Mouse (Mus musculus) limb, embryonic 12.5 days (tissue): ENCODE measurements at regions not wholly inside any gene's neighbourhood (a gene's known extent, or its start where the extent isn't known, plus 50 kb on each side); places are given as distances from the start of the nearest gene placed in this dataset.

Experiments used
- ATAC-seq: fragments of 200-750 bp; cut with Nextera tagmentation; 2 replicates; pipeline ENCODE4 v1.8.0; 2017; ENCODE audit warnings: low read depth, moderate TSS enrichment; ENCODE audit not compliant: insufficient number of reproducible peaks, insufficient read depth, low FRiP score, low TSS enrichment
- H3K27ac ChIP-seq: fragments of 300-500 bp; sonication (generic); 2 replicates; pipeline ENCODE4 v1.5.1; 2016; ENCODE audit warnings: mild to moderate bottlenecking, moderate library complexity
- H3K27me3 ChIP-seq: fragments of 300-500 bp; sonication (generic); 2 replicates; pipeline ENCODE4 v1.6.1; 2016; ENCODE audit warnings: mild to moderate bottlenecking, moderate library complexity
- H3K36me3 ChIP-seq: fragments of 300-500 bp; sonication (generic); 2 replicates; pipeline ENCODE4 v1.6.1; 2016; ENCODE audit warnings: mild to moderate bottlenecking, moderate library complexity
- H3K4me1 ChIP-seq: fragments of 300-500 bp; sonication (generic); replicated peaks from 2 replicates; pipeline ENCODE4 v1.6.1; 2016
- H3K4me2 ChIP-seq: fragments of 300-500 bp; sonication (generic); 2 replicates; pipeline ENCODE4 v1.6.1; 2016; ENCODE audit warnings: mild to moderate bottlenecking, moderate library complexity
- H3K4me3 ChIP-seq: fragments of 300-500 bp; sonication (generic); replicated peaks from 2 replicates; pipeline ENCODE4 v1.5.1; 2016; ENCODE audit warnings: mild to moderate bottlenecking
- H3K9ac ChIP-seq: fragments of 300-500 bp; sonication (generic); replicated peaks from 2 replicates; pipeline ENCODE4 v1.6.1; 2016; ENCODE audit warnings: mild to moderate bottlenecking, moderate library complexity
- H3K9me3 ChIP-seq: fragments of 300-500 bp; sonication (generic); 2 replicates; pipeline ENCODE4 v1.6.1; 2016; ENCODE audit warnings: mild to moderate bottlenecking, moderate library complexity
- WGBS: fragments of 180-500 bp; shearing (Covaris S2); methylation state at CpG from one replicate; pipeline ENCODE4 v1.1.7; 2016; 5-methylcytosine and 5-hydroxymethylcytosine counted together

- Histone ChIP-seq H3K27me3 (0 out of 2 replicates have a peak, but pooled peaks cover 11% of the 10 kb centered on the region), H3K9me3 (no peaks in the 10 kb centered on the region), H3K36me3 (no peaks in the 10 kb centered on the region), H3K4me1 (peaks cover 22% of the 10 kb centered on the region), H3K27ac (no peak overlapping the region), H3K9ac (no peak overlapping the region), H3K4me2 (no peak overlapping the region), H3K4me3 (no peak overlapping the region)
- no peak for ATAC-seq
- WGBS = 73% methylated on average over 5 of the region's 5 CpGs
These were observed 112.1 kb upstream of the Ccnd2 start for GRCm38 (mm10) chr6:127263903-127264680.

DNA sequence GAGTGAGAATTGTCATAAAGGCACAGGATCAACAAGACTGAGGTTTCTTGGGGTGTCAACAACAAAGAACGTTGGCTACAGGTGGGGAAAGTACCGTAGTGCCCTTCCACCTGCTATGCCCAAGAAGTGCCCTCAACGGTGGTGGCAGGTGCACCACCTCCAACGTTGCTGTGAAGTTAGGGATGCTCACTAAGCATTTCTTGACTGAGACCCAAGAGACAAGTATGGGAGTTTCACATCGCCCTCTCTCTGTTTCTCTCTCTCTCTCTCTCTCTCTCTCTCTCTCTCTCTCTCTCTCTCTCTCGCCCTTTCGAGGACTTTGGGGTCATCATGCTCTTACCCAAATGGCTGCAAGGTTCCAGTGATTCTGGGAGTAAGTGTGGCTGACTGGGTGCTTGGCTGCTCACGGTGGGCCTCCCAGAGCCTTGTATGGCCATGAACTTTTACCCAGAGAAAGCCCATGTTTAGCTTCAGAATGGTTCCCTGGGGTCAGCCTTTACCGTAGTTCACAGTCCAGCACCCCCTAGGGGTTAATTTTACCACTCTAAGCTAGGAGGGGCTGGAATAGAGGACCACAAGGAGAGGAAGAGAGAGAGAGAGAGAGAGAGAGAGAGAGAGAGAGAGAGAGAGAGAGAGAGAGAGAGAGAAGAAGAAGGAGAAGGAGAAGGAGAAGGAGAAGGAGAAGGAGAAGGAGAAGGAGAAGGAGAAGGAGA, 113.2 kb upstream of the Ccnd2 start:
- no peaks in the 10 kb centered on the region for H3K36me3 ChIP-seq
- no peak overlapping the region for H3K27ac ChIP-seq
- H3K4me1 ChIP-seq = peaks cover 28% of the 10 kb centered on the region
- H3K4me3 ChIP-seq = no peak overlapping the region
- no peak overlapping the region for H3K9ac ChIP-seq
- H3K4me2 ChIP-seq = 0 out of 2 replicates have a peak overlapping the region, but pooled peaks have one; percentile 60
- H3K9me3 ChIP-seq = no peaks in the 10 kb centered on the region
- 0 out of 2 replicates have a peak, but pooled peaks cover 11% of the 10 kb centered on the region for H3K27me3 ChIP-seq
- no peak for ATAC-seq
- 78% methylated on average over 9 of the region's 9 CpGs for WGBS

- Histone ChIP-seq H3K4me2 (peak overlapping the region; percentile 60), H3K36me3 (no peaks in the 10 kb centered on the region), H3K9ac (peak overlapping the region; percentile 45), H3K27me3 (0 out of 2 replicates have a peak, but pooled peaks cover 11% of the 10 kb centered on the region), H3K9me3 (no peaks in the 10 kb centered on the region), H3K4me3 (peak overlapping the region; percentile 27), H3K4me1 (peaks cover 34% of the 10 kb centered on the region), H3K27ac (peak overlapping the region; percentile 59)
- 6% methylated on average over 20 of the region's 21 CpGs for WGBS
- no peak for ATAC-seq
These were observed 114.2 kb upstream of the Ccnd2 start for GRCm38 (mm10) chr6:127265901-127266812.

- H3K4me3 ChIP-seq = no peak overlapping the region
These were observed 114.8 kb upstream of the Ccnd2 start for GRCm38 (mm10) chr6:127266813-127267165.

DNA sequence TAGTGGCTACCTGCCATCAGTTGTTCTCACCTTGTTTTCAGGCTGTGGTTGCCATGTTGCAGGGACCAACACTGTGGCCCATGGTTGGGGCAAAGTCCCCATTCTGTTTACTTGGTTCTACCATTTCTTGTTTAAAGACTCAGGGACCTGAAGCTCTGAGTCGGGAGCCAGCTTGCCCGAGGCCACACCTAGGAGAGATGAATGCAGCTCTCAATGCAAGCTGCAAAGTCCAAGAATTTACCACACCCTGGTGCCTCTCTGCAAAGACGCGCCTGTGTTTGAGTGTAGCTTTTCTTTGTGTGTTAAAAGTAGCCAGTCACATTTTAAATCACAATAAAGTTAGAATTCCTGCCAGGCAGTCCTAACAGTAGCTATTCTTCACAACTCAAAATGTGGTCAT, 117.0 kb upstream of the Ccnd2 start:
- Histone ChIP-seq H3K27ac (0 out of 2 replicates have a peak overlapping the region, but pooled peaks have one; percentile 37), H3K4me2 (no peak overlapping the region), H3K9ac (no peak overlapping the region), H3K27me3 (0 out of 2 replicates have a peak, but pooled peaks cover 11% of the 10 kb centered on the region), H3K4me3 (no peak overlapping the region), H3K4me1 (peaks cover 34% of the 10 kb centered on the region), H3K9me3 (peaks cover 6% of the 10 kb centered on the region; the same call in 1 of the 2 replicates), H3K36me3 (no peaks in the 10 kb centered on the region)
- 79% methylated on average over 4 of the region's 4 CpGs for WGBS
- ATAC-seq = no peak

More at GRCm38 (mm10) chr6:127266813-127267165, 114.8 kb upstream of the Ccnd2 start:
- Histone ChIP-seq H3K4me1 (peaks cover 34% of the 10 kb centered on the region), H3K27ac (peak overlapping the region; percentile 59; the same call in 1 of the 2 replicates), H3K4me2 (peak overlapping the region; percentile 60), H3K9ac (no peak overlapping the region), H3K9me3 (peaks cover 4% of the 10 kb centered on the region; the same call in 1 of the 2 replicates), H3K36me3 (no peaks in the 10 kb centered on the region), H3K27me3 (0 out of 2 replicates have a peak, but pooled peaks cover 11% of the 10 kb centered on the region)
- 36% methylated on average over 10 of the region's 10 CpGs for WGBS
- ATAC-seq = no peak

DNA sequence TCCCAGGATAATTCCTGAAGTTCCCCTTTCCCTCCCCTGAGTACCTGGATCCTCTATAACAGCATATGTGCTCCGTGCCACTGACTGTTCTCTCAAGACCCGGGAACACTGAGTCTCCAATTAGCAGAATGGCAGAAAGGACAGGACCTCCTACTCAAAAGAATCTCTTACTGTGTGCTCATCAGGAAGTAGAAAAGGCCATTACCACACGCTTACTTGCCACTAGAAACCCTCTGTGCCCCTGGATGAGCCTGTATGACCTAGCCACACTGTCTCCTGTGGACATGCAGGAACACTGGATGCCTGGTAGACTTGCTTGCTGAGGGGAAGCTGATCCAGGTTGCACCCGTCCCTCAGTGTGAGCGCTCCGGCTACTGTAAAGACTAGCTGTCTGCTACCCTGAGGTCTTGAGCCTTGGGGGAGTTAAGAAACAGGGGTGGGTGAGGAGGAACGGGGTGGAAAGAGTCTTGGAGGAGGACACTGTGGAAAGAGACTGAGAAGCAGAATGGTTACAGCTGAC, 117.6 kb upstream of the Ccnd2 start:
- no peak for ATAC-seq
- Histone ChIP-seq H3K4me1 (peaks cover 31% of the 10 kb centered on the region), H3K9ac (no peak overlapping the region), H3K27ac (no peak overlapping the region), H3K36me3 (no peaks in the 10 kb centered on the region), H3K4me2 (no peak overlapping the region), H3K27me3 (0 out of 2 replicates have a peak, but pooled peaks cover 11% of the 10 kb centered on the region), H3K4me3 (no peak overlapping the region), H3K9me3 (peaks cover 6% of the 10 kb centered on the region; the same call in 1 of the 2 replicates)
- 67% methylated on average over 7 of the region's 7 CpGs for WGBS

DNA sequence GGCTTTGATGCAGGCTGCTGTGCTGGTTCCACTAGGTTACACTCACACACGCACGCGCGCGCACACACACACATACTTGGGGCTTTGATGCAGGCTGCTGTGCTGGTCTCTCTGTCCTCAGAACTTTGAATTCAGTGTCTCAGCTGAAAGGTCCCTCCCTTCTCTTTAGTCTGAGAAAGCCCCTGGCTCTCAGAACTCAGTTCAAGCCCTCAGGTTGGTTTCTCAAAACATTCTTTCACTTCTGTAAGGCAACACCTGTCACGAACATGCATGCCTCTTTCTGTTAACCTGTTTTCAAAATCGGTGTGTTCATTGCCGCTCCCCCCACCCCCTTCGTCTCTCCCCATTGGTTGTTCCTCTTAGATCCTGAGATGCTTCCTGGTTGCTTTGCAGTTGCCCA, 118.8 kb upstream of the Ccnd2 start:
- WGBS = 87% methylated on average over 9 of the region's 9 CpGs
- no peak for ATAC-seq
- no peaks in the 10 kb centered on the region for H3K36me3 ChIP-seq
- no peak overlapping the region for H3K4me3 ChIP-seq
- H3K4me1 ChIP-seq = peaks cover 23% of the 10 kb centered on the region
- no peak overlapping the region for H3K4me2 ChIP-seq
- no peak overlapping the region for H3K27ac ChIP-seq
- H3K9ac ChIP-seq = no peak overlapping the region
- 0 out of 2 replicates have a peak, but pooled peaks cover 11% of the 10 kb centered on the region for H3K27me3 ChIP-seq
- H3K9me3 ChIP-seq = peaks cover 6% of the 10 kb centered on the region; the same call in 1 of the 2 replicates

DNA sequence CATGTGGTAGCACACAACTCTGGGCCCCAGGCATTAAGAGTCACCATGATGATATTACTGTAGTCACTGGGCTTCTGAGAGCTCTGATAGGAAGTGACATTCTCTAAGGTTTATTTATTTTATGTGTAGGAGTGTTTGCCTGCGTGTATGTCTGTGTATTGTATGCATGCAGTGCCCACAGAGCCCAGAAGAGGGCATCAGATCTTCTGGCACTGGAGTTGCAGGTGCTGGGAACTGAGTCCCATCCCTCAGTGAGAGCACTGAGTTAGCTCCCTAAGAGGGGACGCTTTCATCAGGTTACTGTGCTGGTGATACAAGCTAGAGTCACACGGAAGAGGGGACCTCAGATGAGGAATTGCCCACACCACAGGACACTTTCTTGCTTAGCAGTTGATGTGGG, 119.4 kb upstream of the Ccnd2 start:
- Histone ChIP-seq H3K36me3 (no peaks in the 10 kb centered on the region), H3K4me2 (no peak overlapping the region), H3K27ac (no peak overlapping the region), H3K4me3 (no peak overlapping the region), H3K9me3 (peaks cover 6% of the 10 kb centered on the region; the same call in 1 of the 2 replicates), H3K9ac (no peak overlapping the region), H3K27me3 (0 out of 2 replicates have a peak, but pooled peaks cover 11% of the 10 kb centered on the region), H3K4me1 (peaks cover 17% of the 10 kb centered on the region)
- 98% methylated on average over 3 of the region's 3 CpGs for whole genome bisulfite sequencing
- ATAC-seq = no peak

GRCm38 (mm10) chr6:127272630-127273029, 120.6 kb upstream of the Ccnd2 start:
- Histone ChIP-seq H3K9me3 (peaks cover 6% of the 10 kb centered on the region; the same call in 1 of the 2 replicates), H3K9ac (no peak overlapping the region), H3K4me3 (no peak overlapping the region), H3K4me1 (peaks cover 13% of the 10 kb centered on the region), H3K27me3 (0 out of 2 replicates have a peak, but pooled peaks cover 6% of the 10 kb centered on the region), H3K4me2 (no peak overlapping the region), H3K27ac (no peak overlapping the region), H3K36me3 (no peaks in the 10 kb centered on the region)
- ATAC-seq = no peak
- WGBS = 65% methylated on average over 7 of the region's 7 CpGs

DNA sequence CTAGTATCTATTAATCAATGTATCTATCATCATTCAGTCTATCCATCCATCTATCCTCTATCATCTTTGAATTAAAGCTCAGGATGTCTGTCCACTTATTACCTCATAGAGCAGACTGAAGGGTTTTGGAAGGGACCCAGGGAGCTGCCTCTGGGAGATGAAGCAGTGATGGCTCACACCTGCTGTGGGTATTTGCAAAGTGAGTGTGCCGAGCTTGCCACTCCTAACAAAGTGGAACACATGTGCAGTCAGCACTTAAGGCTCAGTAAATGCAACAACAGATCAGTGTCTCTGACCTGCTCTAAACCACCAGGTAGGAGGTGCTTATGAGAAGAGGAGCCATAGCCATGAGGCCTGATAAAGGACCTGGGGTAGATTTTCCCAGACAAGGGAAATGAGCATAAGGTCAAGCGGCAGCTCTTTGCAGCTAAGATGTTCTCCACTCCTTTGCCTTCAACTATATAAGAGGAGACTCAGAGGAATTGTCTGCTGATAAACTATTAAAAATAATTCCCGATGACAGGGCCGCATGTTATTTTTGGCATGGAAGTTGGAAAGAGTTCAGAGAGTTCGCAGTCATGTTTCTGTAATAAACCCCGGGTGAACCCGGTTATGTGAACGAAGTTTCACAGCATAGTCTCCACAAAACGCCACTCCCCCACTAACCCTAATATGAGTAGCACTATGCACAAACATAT, 122.9 kb upstream of the Ccnd2 start:
- H3K36me3 ChIP-seq = no peaks in the 10 kb centered on the region
- no peak overlapping the region for H3K27ac ChIP-seq
- WGBS = 93% methylated on average over 9 of the region's 9 CpGs

More for the DNA sequence above, 122.9 kb upstream of the Ccnd2 start:
- Histone ChIP-seq H3K4me2 (no peak overlapping the region), H3K4me3 (no peak overlapping the region), H3K4me1 (peaks cover 8% of the 10 kb centered on the region), H3K27me3 (no peaks in the 10 kb centered on the region), H3K9me3 (peaks cover 6% of the 10 kb centered on the region; the same call in 1 of the 2 replicates), H3K9ac (no peak overlapping the region)
- no peak for ATAC-seq
